Mouse (Mus musculus): ENCODE data around the gene Ybx2. TPM values are rescaled to one million over a fixed set of nuclear protein-coding genes. Genes with fewer than 3 reads are reported as not detected.

The Ybx2 gene
- polyA plus RNA-seq, 1 experiment from 2014 or later, result 0.20 TPM

- no peaks in the 10 kb centered on the region for H3K9me3 ChIP-seq (replicated peaks)
- WGBS (ENCODE audit: insufficient replicate concordance), result 88% methylated on average over 11 of the region's 11 CpGs
- H3K27me3 ChIP-seq (replicated peaks), result no peaks in the 10 kb centered on the region
- peaks cover 99% of the 10 kb centered on the region for H3K36me3 ChIP-seq
- no peak for ATAC-seq
- no peak overlapping the region for H3K27ac ChIP-seq
- H3K4me3 ChIP-seq, result no peak overlapping the region
- no peak overlapping the region for H3K9ac ChIP-seq
- peaks cover 15% of the 10 kb centered on the region for H3K4me1 ChIP-seq
- no peak overlapping the region for H3K4me2 ChIP-seq
Measured at GRCm38 (mm10) chr11:69908645-69909044, 27.0 kb upstream of the Ybx2 start.

GRCm38 (mm10) chr11:69909174-69909573 is 26.4 kb upstream of the Ybx2 start:
- Histone ChIP-seq H3K36me3 (peaks cover 93% of the 10 kb centered on the region), H3K4me2 (no peak overlapping the region), H3K27me3 (replicated peaks) (no peaks in the 10 kb centered on the region), H3K27ac (no peak overlapping the region), H3K9ac (no peak overlapping the region), H3K4me3 (no peak overlapping the region), H3K4me1 (peaks cover 12% of the 10 kb centered on the region), H3K9me3 (replicated peaks) (no peaks in the 10 kb centered on the region)
- WGBS (ENCODE audit: insufficient replicate concordance), result 81% methylated on average over 5 of the region's 5 CpGs
- ATAC-seq, result no peak

- H3K27me3 ChIP-seq (replicated peaks), result no peaks in the 10 kb centered on the region
- H3K27ac ChIP-seq, result no peak overlapping the region
- H3K9ac ChIP-seq, result no peak overlapping the region
- no peak overlapping the region for H3K4me2 ChIP-seq
- 86% methylated on average over 8 of the region's 8 CpGs for WGBS (ENCODE audit: insufficient replicate concordance)
- H3K4me1 ChIP-seq, result peaks cover 18% of the 10 kb centered on the region
- ATAC-seq, result no peak
- no peaks in the 10 kb centered on the region for H3K9me3 ChIP-seq (replicated peaks)
- no peak overlapping the region for H3K4me3 ChIP-seq
- H3K36me3 ChIP-seq, result peaks cover 91% of the 10 kb centered on the region
Measured at GRCm38 (mm10) chr11:69910177-69910576, 25.4 kb upstream of the Ybx2 start.

GRCm38 (mm10) chr11:69910781-69911560 is 24.6 kb upstream of the Ybx2 start:
- 89% methylated on average over 17 of the region's 17 CpGs for WGBS (ENCODE audit: insufficient replicate concordance)

GRCm38 (mm10) chr11:69911701-69912100 is 23.9 kb upstream of the Ybx2 start:
- H3K4me3 ChIP-seq, result no peak overlapping the region
- peaks cover 91% of the 10 kb centered on the region for H3K36me3 ChIP-seq
- no peak overlapping the region for H3K9ac ChIP-seq
- no peak overlapping the region for H3K27ac ChIP-seq
- WGBS (ENCODE audit: insufficient replicate concordance), result 86% methylated on average over 6 of the region's 6 CpGs
- no peak overlapping the region for H3K4me2 ChIP-seq
- H3K27me3 ChIP-seq (replicated peaks), result no peaks in the 10 kb centered on the region
- no peak for ATAC-seq
- no peaks in the 10 kb centered on the region for H3K9me3 ChIP-seq (replicated peaks)
- H3K4me1 ChIP-seq, result peaks cover 34% of the 10 kb centered on the region

More at GRCm38 (mm10) chr11:69910781-69911560, 24.6 kb upstream of the Ybx2 start:
- Histone ChIP-seq H3K27ac (no peak overlapping the region), H3K9ac (no peak overlapping the region), H3K27me3 (replicated peaks) (no peaks in the 10 kb centered on the region), H3K4me1 (peaks cover 26% of the 10 kb centered on the region), H3K36me3 (peaks cover 91% of the 10 kb centered on the region), H3K4me3 (no peak overlapping the region), H3K9me3 (replicated peaks) (no peaks in the 10 kb centered on the region), H3K4me2 (no peak overlapping the region)
- ATAC-seq, result no peak

GRCm38 (mm10) chr11:69912716-69913530 is 22.7 kb upstream of the Ybx2 start:
- Histone ChIP-seq H3K4me3 (peak overlapping the region; percentile 86), H3K4me1 (peaks cover 46% of the 10 kb centered on the region), H3K9me3 (replicated peaks) (no peaks in the 10 kb centered on the region), H3K27ac (peak overlapping the region; percentile 99), H3K27me3 (replicated peaks) (no peaks in the 10 kb centered on the region), H3K9ac (peak overlapping the region; percentile 100), H3K36me3 (peaks cover 91% of the 10 kb centered on the region), H3K4me2 (peak overlapping the region; percentile 92)
- WGBS (ENCODE audit: insufficient replicate concordance), result 76% methylated on average over 15 of the region's 15 CpGs
- ATAC-seq, result no peak

- peaks cover 91% of the 10 kb centered on the region for H3K36me3 ChIP-seq
- no peaks in the 10 kb centered on the region for H3K9me3 ChIP-seq (replicated peaks)
- no peaks in the 10 kb centered on the region for H3K27me3 ChIP-seq (replicated peaks)
- H3K4me1 ChIP-seq, result peaks cover 54% of the 10 kb centered on the region
- peak within 1 kb of the TSS; percentile 99 for H3K27ac ChIP-seq
- peak within 1 kb of the TSS; percentile 100 for H3K9ac ChIP-seq
- peak; percentile 68 for ATAC-seq
- WGBS (ENCODE audit: insufficient replicate concordance), result 1% methylated on average over 61 of the region's 61 CpGs
- peak within 1 kb of the TSS; percentile 86 for H3K4me3 ChIP-seq
- H3K4me2 ChIP-seq, result peak within 1 kb of the TSS; percentile 92
Measured at GRCm38 (mm10) chr11:69913554-69914371, 21.8 kb upstream of the Ybx2 start, which contains the start of gene Gps2. Gps2 (plus strand) TSS chr11:69913888.

- Histone ChIP-seq H3K27ac (peak overlapping the region; percentile 99), H3K27me3 (replicated peaks) (no peaks in the 10 kb centered on the region), H3K4me1 (peaks cover 60% of the 10 kb centered on the region), H3K9ac (peak overlapping the region; percentile 100), H3K4me3 (peak overlapping the region; percentile 86), H3K4me2 (peak overlapping the region; percentile 92), H3K36me3 (peaks cover 91% of the 10 kb centered on the region), H3K9me3 (replicated peaks) (no peaks in the 10 kb centered on the region)
- under 1% methylated on average over 17 of the region's 17 CpGs for WGBS (ENCODE audit: insufficient replicate concordance)
- peak; percentile 19; the same call in 1 of the 2 replicates for ATAC-seq
Measured at GRCm38 (mm10) chr11:69914372-69914764, 21.2 kb upstream of the Ybx2 start.

- Histone ChIP-seq H3K27ac (peak overlapping the region; percentile 99), H3K36me3 (peaks cover 88% of the 10 kb centered on the region), H3K4me1 (peaks cover 62% of the 10 kb centered on the region), H3K9ac (peak overlapping the region; percentile 100), H3K4me2 (peak overlapping the region; percentile 92), H3K27me3 (replicated peaks) (no peaks in the 10 kb centered on the region), H3K9me3 (replicated peaks) (no peaks in the 10 kb centered on the region), H3K4me3 (peak overlapping the region; percentile 86)
- no peak for ATAC-seq
- 22% methylated on average over 9 of the region's 9 CpGs for WGBS (ENCODE audit: insufficient replicate concordance)
Measured at GRCm38 (mm10) chr11:69914917-69915430, 20.6 kb upstream of the Ybx2 start.

- Histone ChIP-seq H3K27ac (peak overlapping the region; percentile 99), H3K9me3 (replicated peaks) (no peaks in the 10 kb centered on the region), H3K4me1 (peaks cover 62% of the 10 kb centered on the region), H3K4me3 (peak overlapping the region; percentile 86), H3K9ac (peak overlapping the region; percentile 100), H3K27me3 (replicated peaks) (no peaks in the 10 kb centered on the region), H3K4me2 (peak overlapping the region; percentile 92), H3K36me3 (peaks cover 81% of the 10 kb centered on the region)
- 27% methylated on average over 5 of the region's 5 CpGs for WGBS (ENCODE audit: insufficient replicate concordance)
- peak; percentile 72 for ATAC-seq
Measured at GRCm38 (mm10) chr11:69915667-69916627, 19.6 kb upstream of the Ybx2 start.

Data from liver, embryonic 12.5 days (tissue).